Mouse (Mus musculus): ENCODE results near the gene Apol7a.

GRCm38 (mm10) chr15:77352863-77353262 lies 46.0 kb downstream of the Apol7a start:
- TF ChIP-seq CTCF (IDR thresholded peaks at IDR 0.05; ENCODE audit: borderline replicate concordance, control insufficient read depth, extremely low read depth, insufficient read depth, low read length, poor library complexity) (no peak), POLR2A (IDR thresholded peaks at IDR 0.05; ENCODE audit: control insufficient read depth, extremely low read depth, insufficient read depth, low read length, poor library complexity) (no peak)
